Mouse (Mus musculus) left cerebral cortex, adult 8-10 months (tissue): ENCODE data around the gene Kcnb1. TPM values are rescaled to one million over a fixed set of nuclear protein-coding genes. Genes with fewer than 3 reads are reported as not detected.

ENCODE experiments used
- DNase-seq, 2 experiments: peaks; one replicate each; pipeline ENCODE4 v3.0.0; 2022; ENCODE audit warnings: low spot score in 2 of 2
- total RNA-seq, 4 experiments: library from RNA; stranded (reverse); gene quantifications; 2 replicates each; pipeline ENCODE4 v1.2.4; 2022

Kcnb1 gene
- total RNA-seq, result 100 to 1,000 TPM; 158 to 198 (median 179) TPM

- peak in 1 of 2 experiments; percentile 72 for DNase-seq
Observed at GRCm38 (mm10) chr2:167190076-167190399, at the start of gene Kcnb1. Gene Kcnb1, minus strand, starts transcription at chr2:167190155.

GRCm38 (mm10) chr2:167239262-167239661 lies 49.3 kb upstream of the Kcnb1 start:
- DNase-seq, result no peak

- no peak for DNase-seq
Observed at GRCm38 (mm10) chr2:167237224-167237623, 47.3 kb upstream of the Kcnb1 start.

- no peak for DNase-seq
Observed at GRCm38 (mm10) chr2:167236174-167236573, 46.2 kb upstream of the Kcnb1 start.

- no peak for DNase-seq
Observed at GRCm38 (mm10) chr2:167235338-167236018, 45.5 kb upstream of the Kcnb1 start.

- no peak for DNase-seq
Observed at GRCm38 (mm10) chr2:167233771-167234170, 43.8 kb upstream of the Kcnb1 start.

- DNase-seq, result no peak
Observed at GRCm38 (mm10) chr2:167233009-167233335, 43.0 kb upstream of the Kcnb1 start.

GRCm38 (mm10) chr2:167232132-167233008 lies 42.4 kb upstream of the Kcnb1 start:
- no peak for DNase-seq

- no peak for DNase-seq
Observed at GRCm38 (mm10) chr2:167230554-167230953, 40.6 kb upstream of the Kcnb1 start.

- DNase-seq, result no peak
Observed at GRCm38 (mm10) chr2:167224937-167225336, 35.0 kb upstream of the Kcnb1 start.

- DNase-seq, result no peak
Observed at GRCm38 (mm10) chr2:167224194-167224593, 34.2 kb upstream of the Kcnb1 start.

- DNase-seq, result peak; percentile 28 to 60
Observed at GRCm38 (mm10) chr2:167222152-167222551, 32.2 kb upstream of the Kcnb1 start.

GRCm38 (mm10) chr2:167221159-167221845 lies 31.3 kb upstream of the Kcnb1 start:
- no peak for DNase-seq

- no peak for DNase-seq
Observed at GRCm38 (mm10) chr2:167220736-167221135, 30.8 kb upstream of the Kcnb1 start.

GRCm38 (mm10) chr2:167219154-167219775 lies 29.3 kb upstream of the Kcnb1 start:
- peak; percentile 70 to 81 for DNase-seq

- no peak for DNase-seq
Observed at GRCm38 (mm10) chr2:167213666-167214065, 23.7 kb upstream of the Kcnb1 start.

GRCm38 (mm10) chr2:167213076-167213475 lies 23.1 kb upstream of the Kcnb1 start:
- DNase-seq, result no peak

- DNase-seq, result no peak
Observed at GRCm38 (mm10) chr2:167212551-167212950, 22.6 kb upstream of the Kcnb1 start.

GRCm38 (mm10) chr2:167212089-167212488 lies 22.1 kb upstream of the Kcnb1 start:
- DNase-seq, result no peak

GRCm38 (mm10) chr2:167209900-167210299 lies 19.9 kb upstream of the Kcnb1 start:
- no peak for DNase-seq

GRCm38 (mm10) chr2:167208984-167209383 lies 19.0 kb upstream of the Kcnb1 start:
- DNase-seq, result no peak
